Mouse (Mus musculus) cortical plate, adult 2 months (tissue): ENCODE measurements around the gene A3galt2.

Source experiments
- CTCF ChIP-seq: fragments of 200-500 bp; IDR thresholded peaks from 2 replicates; pipeline ENCODE4 v1.5.1; 2011; ENCODE audit warnings: mild to moderate bottlenecking, control low read depth, low read length; ENCODE audit not compliant: insufficient read depth; ENCODE audit errors: extremely low read depth
- POLR2A ChIP-seq: fragments of 200-500 bp; IDR thresholded peaks from 2 replicates; pipeline ENCODE4 v1.6.1; 2011; ENCODE audit warnings: mild to moderate bottlenecking, low read length, control low read depth; ENCODE audit not compliant: insufficient read depth; ENCODE audit errors: extremely low read depth

DNA sequence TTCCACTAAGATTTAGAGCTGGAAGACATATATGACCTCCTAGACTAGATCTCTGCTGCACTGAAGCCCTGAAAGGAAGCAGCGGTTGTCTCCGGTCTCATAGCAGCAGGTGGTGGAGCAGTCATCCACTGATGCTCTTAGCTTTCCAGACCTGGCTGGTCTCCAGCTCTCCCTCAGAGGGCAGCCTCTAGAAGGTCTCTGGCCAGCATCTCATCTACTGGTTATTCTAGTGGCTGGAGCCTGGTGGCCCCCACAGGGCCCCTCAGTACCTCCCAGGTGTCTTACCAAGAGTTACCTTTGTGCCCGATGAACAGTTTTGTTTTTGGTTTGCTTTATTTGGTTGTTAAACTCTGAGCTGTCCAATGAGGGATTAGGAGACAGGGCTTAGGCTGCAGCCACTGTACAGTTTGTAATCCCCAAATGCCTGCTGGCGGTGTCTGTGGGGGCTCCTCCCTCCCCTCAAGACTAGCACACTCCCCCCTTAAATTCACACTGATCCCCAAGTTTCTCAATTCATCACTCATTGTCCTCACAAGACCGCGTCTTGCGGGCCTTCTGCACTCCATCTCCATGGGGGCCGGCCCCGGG is 34.0 kb upstream of the A3galt2 start:
- no peak for TF ChIP-seq CTCF
- no peak for TF ChIP-seq POLR2A
